Mouse (Mus musculus): ENCODE measurements around the gene Ltbp3. TPM values are rescaled to one million over a fixed set of nuclear protein-coding genes. Genes with fewer than 3 reads are reported as not detected.

Gene Ltbp3
- polyA plus RNA-seq, 1 experiment from 2014 or later = 9.5 TPM

GRCm38 (mm10) chr19:5806051-5806808 is 65.5 kb downstream of the Ltbp3 start:
- Histone ChIP-seq H3K9me3 (no peaks in the 10 kb centered on the region), H3K4me3 (replicated peaks) (no peak overlapping the region), H3K36me3 (no peaks in the 10 kb centered on the region), H3K4me2 (replicated peaks) (no peak overlapping the region), H3K4me1 (replicated peaks) (peaks cover 64% of the 10 kb centered on the region), H3K9ac (replicated peaks) (no peak overlapping the region), H3K27me3 (no peaks in the 10 kb centered on the region), H3K27ac (peak overlapping the region; percentile 80)
- 4% methylated on average over 8 of the region's 8 CpGs for WGBS
- no peak for ATAC-seq

GRCm38 (mm10) chr19:5806809-5807205 is 66.1 kb downstream of the Ltbp3 start:
- Histone ChIP-seq H3K4me1 (replicated peaks) (peaks cover 70% of the 10 kb centered on the region), H3K9me3 (no peaks in the 10 kb centered on the region), H3K4me3 (replicated peaks) (no peak overlapping the region), H3K36me3 (no peaks in the 10 kb centered on the region), H3K27ac (peak overlapping the region; percentile 80), H3K4me2 (replicated peaks) (no peak overlapping the region), H3K9ac (replicated peaks) (no peak overlapping the region), H3K27me3 (no peaks in the 10 kb centered on the region)
- 27% methylated on average over 6 of the region's 6 CpGs for WGBS
- no peak for ATAC-seq

- Histone ChIP-seq H3K9ac (replicated peaks) (no peak overlapping the region), H3K27me3 (no peaks in the 10 kb centered on the region), H3K27ac (0 out of 2 replicates have a peak overlapping the region, but pooled peaks have one; percentile 80), H3K4me3 (replicated peaks) (no peak overlapping the region), H3K4me2 (replicated peaks) (no peak overlapping the region), H3K4me1 (replicated peaks) (peaks cover 79% of the 10 kb centered on the region), H3K36me3 (no peaks in the 10 kb centered on the region), H3K9me3 (no peaks in the 10 kb centered on the region)
- 58% methylated on average over 3 of the region's 3 CpGs for WGBS
- ATAC-seq = no peak
Observed at GRCm38 (mm10) chr19:5807740-5808139, 67.0 kb downstream of the Ltbp3 start.

Other genes starting within 250 kb of the Ltbp3 start
- 0.26 and 0.27 TPM in 2 replicates for gene 1700020D05Rik, start 237.1 kb upstream of the Ltbp3 start, polyA plus RNA-seq (2015; fragmentation: Nextera tagmentation; extraction: Ambion mirVana)
- 70.4 and 73.6 TPM in 2 replicates for gene Snx32, start 230.4 kb upstream of the Ltbp3 start, polyA plus RNA-seq (2015; fragmentation: Nextera tagmentation; extraction: Ambion mirVana)
- gene Ovol1, start 180.3 kb upstream of the Ltbp3 start, polyA plus RNA-seq (2015; fragmentation: Nextera tagmentation; extraction: Ambion mirVana) = 0.14 TPM in 1 of 2 replicates, not detected in the other
- 2.0 and 2.3 TPM in 2 replicates for gene Ap5b1, start 172.9 kb upstream of the Ltbp3 start, polyA plus RNA-seq (2015; fragmentation: Nextera tagmentation; extraction: Ambion mirVana)
- gene Rnaseh2c, start 139.0 kb upstream of the Ltbp3 start, polyA plus RNA-seq (2015; fragmentation: Nextera tagmentation; extraction: Ambion mirVana) = 91.3 and 98.9 TPM in 2 replicates
- gene Kat5, start 130.7 kb upstream of the Ltbp3 start, polyA plus RNA-seq (2015; fragmentation: Nextera tagmentation; extraction: Ambion mirVana) = 82.3 and 89.3 TPM in 2 replicates
- 30.9 and 35.4 TPM in 2 replicates for gene Rela, start 103.4 kb upstream of the Ltbp3 start, polyA plus RNA-seq (2015; fragmentation: Nextera tagmentation; extraction: Ambion mirVana)
- gene Sipa1, start 77.2 kb upstream of the Ltbp3 start, polyA plus RNA-seq (2015; fragmentation: Nextera tagmentation; extraction: Ambion mirVana) = 10.8 and 14.1 TPM in 2 replicates
- gene Map3k11, start 52.2 kb upstream of the Ltbp3 start, polyA plus RNA-seq (2015; fragmentation: Nextera tagmentation; extraction: Ambion mirVana) = 11.4 and 15.1 TPM in 2 replicates
- gene Pcnx3, start 52.0 kb upstream of the Ltbp3 start, polyA plus RNA-seq (2015; fragmentation: Nextera tagmentation; extraction: Ambion mirVana) = 25.6 and 29.1 TPM in 2 replicates
- gene Kcnk7, start 36.5 kb upstream of the Ltbp3 start, polyA plus RNA-seq (2015; fragmentation: Nextera tagmentation; extraction: Ambion mirVana) = 0.15 TPM in 1 of 2 replicates, not detected in the other
- gene Ehbp1l1, start 14.6 kb upstream of the Ltbp3 start, polyA plus RNA-seq (2015; fragmentation: Nextera tagmentation; extraction: Ambion mirVana) = 8.9 and 10.5 TPM in 2 replicates
- gene Fam89b, start 11.3 kb upstream of the Ltbp3 start, polyA plus RNA-seq (2015; fragmentation: Nextera tagmentation; extraction: Ambion mirVana) = 179 and 197 TPM in 2 replicates
- 64.9 and 70.0 TPM in 2 replicates for gene Scyl1, start 30.5 kb downstream of the Ltbp3 start, polyA plus RNA-seq (2015; fragmentation: Nextera tagmentation; extraction: Ambion mirVana)
- 16.8 and 19.0 TPM in 2 replicates for gene Frmd8, start 134.4 kb downstream of the Ltbp3 start, polyA plus RNA-seq (2015; fragmentation: Nextera tagmentation; extraction: Ambion mirVana)
- 1.4 and 2.0 TPM in 2 replicates for gene Slc25a45, start 136.9 kb downstream of the Ltbp3 start, polyA plus RNA-seq (2015; fragmentation: Nextera tagmentation; extraction: Ambion mirVana)
- 16.4 and 16.9 TPM in 2 replicates for gene Tigd3, start 153.2 kb downstream of the Ltbp3 start, polyA plus RNA-seq (2015; fragmentation: Nextera tagmentation; extraction: Ambion mirVana)
- 157 and 158 TPM in 2 replicates for gene Dpf2, start 172.1 kb downstream of the Ltbp3 start, polyA plus RNA-seq (2015; fragmentation: Nextera tagmentation; extraction: Ambion mirVana)
- gene Cdc42ep2, start 183.9 kb downstream of the Ltbp3 start, polyA plus RNA-seq (2015; fragmentation: Nextera tagmentation; extraction: Ambion mirVana) = 7.5 and 7.8 TPM in 2 replicates
- gene Pola2, start 223.3 kb downstream of the Ltbp3 start, polyA plus RNA-seq (2015; fragmentation: Nextera tagmentation; extraction: Ambion mirVana) = 31.6 and 32.1 TPM in 2 replicates
- gene Slc22a20, start 245.2 kb downstream of the Ltbp3 start, polyA plus RNA-seq (2015; fragmentation: Nextera tagmentation; extraction: Ambion mirVana) = not detected in 2 replicates